Mouse (Mus musculus): ENCODE results near the gene Smim17. TPM values are rescaled to one million over a fixed set of nuclear protein-coding genes. Genes with fewer than 3 reads are reported as not detected.
A peak's percentile ranks its signal among the peaks of the same experiment; 100 is the strongest.

Gene Smim17
- polyA plus RNA-seq, 1 experiment, result not detected

GRCm38 (mm10) chr7:6383044-6383455 lies 15.5 kb upstream of the Smim17 start, which contains the start of gene Zfp28:
Gene Zfp28 (plus strand): TSS chr7:6383295.
- H3K27ac ChIP-seq (ENCODE audit: insufficient read depth, low read depth, low read length), result no peak within 1 kb of the TSS
- WGBS, result 0% methylated on average over 28 of the region's 28 CpGs

DNA sequence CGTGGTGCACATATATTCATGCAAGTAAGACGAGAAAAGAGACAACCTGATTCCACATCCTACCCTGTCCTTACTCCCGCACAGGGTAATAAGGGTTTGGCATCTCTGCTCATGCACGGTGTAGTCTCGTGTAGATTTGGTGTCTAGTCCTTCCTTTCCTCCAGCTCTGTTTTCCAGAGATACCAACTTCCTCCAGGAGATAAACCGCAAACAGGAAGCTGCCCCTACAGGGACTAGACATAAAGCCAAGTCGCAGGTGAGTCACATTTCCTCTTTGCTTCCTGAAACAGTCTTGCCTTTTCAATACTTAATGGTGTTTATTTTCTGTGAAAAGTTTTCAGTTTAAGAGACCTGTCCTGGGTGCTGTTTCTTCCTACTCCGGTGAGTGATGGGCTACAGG lies 14.5 kb upstream of the Smim17 start:
- Histone ChIP-seq H3K4me1 (ENCODE audit: control insufficient read depth, insufficient read depth, insufficient read length, low read length) (peaks cover 5% of the 10 kb centered on the region), H3K4me3 (ENCODE audit: low read depth, low read length) (no peak overlapping the region), H3K27ac (ENCODE audit: insufficient read depth, low read depth, low read length) (no peak overlapping the region), H3K27me3 (ENCODE audit: control insufficient read depth, insufficient read depth, low read length) (no peaks in the 10 kb centered on the region), H3K36me3 (ENCODE audit: control insufficient read depth, insufficient read depth, low read length) (no peaks in the 10 kb centered on the region)
- 68% methylated on average over 8 of the region's 8 CpGs for WGBS
- TF ChIP-seq POLR2A (IDR thresholded peaks at IDR 0.05; ENCODE audit: low read depth, low read length) (no peak), CTCF (IDR thresholded peaks at IDR 0.05; ENCODE audit: extremely low read depth, insufficient read length, insufficient replicate concordance, low read depth, low read length) (no peak)

More at GRCm38 (mm10) chr7:6383044-6383455, 15.5 kb upstream of the Smim17 start, which contains the start of gene Zfp28:
- Histone ChIP-seq H3K4me1 (ENCODE audit: control insufficient read depth, insufficient read depth, insufficient read length, low read length) (peaks cover 5% of the 10 kb centered on the region), H3K27me3 (ENCODE audit: control insufficient read depth, insufficient read depth, low read length) (no peaks in the 10 kb centered on the region), H3K4me3 (ENCODE audit: low read depth, low read length) (peak within 1 kb of the TSS; percentile 72), H3K36me3 (ENCODE audit: control insufficient read depth, insufficient read depth, low read length) (no peaks in the 10 kb centered on the region)
- TF ChIP-seq CTCF (IDR thresholded peaks at IDR 0.05; ENCODE audit: extremely low read depth, insufficient read length, insufficient replicate concordance, low read depth, low read length), result no peak

DNA sequence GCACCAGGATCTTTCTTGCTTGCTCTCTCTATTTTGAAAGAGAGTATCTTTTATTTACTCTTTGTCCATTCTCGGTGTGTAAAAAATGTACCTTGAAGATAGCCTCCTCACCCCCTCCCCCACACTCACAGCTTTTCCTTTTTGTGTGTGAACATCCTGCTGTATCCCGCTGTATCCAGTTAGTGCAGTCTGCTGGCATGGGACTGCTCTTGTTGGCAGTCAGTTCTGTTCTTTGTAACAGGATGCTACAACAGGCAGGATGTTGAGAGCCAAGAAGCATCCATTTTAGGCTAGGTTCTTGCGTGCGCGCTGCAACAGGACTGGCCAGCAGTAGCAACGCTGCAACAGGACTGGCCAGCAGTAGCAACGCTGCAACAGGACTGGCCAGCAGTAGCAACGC lies 11.5 kb upstream of the Smim17 start:
- Histone ChIP-seq H3K4me1 (ENCODE audit: control insufficient read depth, insufficient read depth, insufficient read length, low read length) (peaks cover 5% of the 10 kb centered on the region), H3K4me3 (ENCODE audit: low read depth, low read length) (no peak overlapping the region), H3K27ac (ENCODE audit: insufficient read depth, low read depth, low read length) (no peak overlapping the region), H3K36me3 (ENCODE audit: control insufficient read depth, insufficient read depth, low read length) (no peaks in the 10 kb centered on the region), H3K27me3 (ENCODE audit: control insufficient read depth, insufficient read depth, low read length) (no peaks in the 10 kb centered on the region)
- 82% methylated on average over 8 of the region's 8 CpGs for WGBS
- TF ChIP-seq POLR2A (IDR thresholded peaks at IDR 0.05; ENCODE audit: low read depth, low read length) (no peak), CTCF (IDR thresholded peaks at IDR 0.05; ENCODE audit: extremely low read depth, insufficient read length, insufficient replicate concordance, low read depth, low read length) (no peak)

GRCm38 (mm10) chr7:6388971-6389370 lies 9.5 kb upstream of the Smim17 start:
- Histone ChIP-seq H3K4me1 (ENCODE audit: control insufficient read depth, insufficient read depth, insufficient read length, low read length) (no peaks in the 10 kb centered on the region), H3K27ac (ENCODE audit: insufficient read depth, low read depth, low read length) (no peak overlapping the region), H3K27me3 (ENCODE audit: control insufficient read depth, insufficient read depth, low read length) (no peaks in the 10 kb centered on the region), H3K4me3 (ENCODE audit: low read depth, low read length) (no peak overlapping the region), H3K36me3 (ENCODE audit: control insufficient read depth, insufficient read depth, low read length) (0 out of 2 replicates have a peak, but pooled peaks cover 2% of the 10 kb centered on the region)
- TF ChIP-seq POLR2A (IDR thresholded peaks at IDR 0.05; ENCODE audit: low read depth, low read length) (no peak), CTCF (IDR thresholded peaks at IDR 0.05; ENCODE audit: extremely low read depth, insufficient read length, insufficient replicate concordance, low read depth, low read length) (no peak)
- 83% methylated on average over 5 of the region's 5 CpGs for WGBS

DNA sequence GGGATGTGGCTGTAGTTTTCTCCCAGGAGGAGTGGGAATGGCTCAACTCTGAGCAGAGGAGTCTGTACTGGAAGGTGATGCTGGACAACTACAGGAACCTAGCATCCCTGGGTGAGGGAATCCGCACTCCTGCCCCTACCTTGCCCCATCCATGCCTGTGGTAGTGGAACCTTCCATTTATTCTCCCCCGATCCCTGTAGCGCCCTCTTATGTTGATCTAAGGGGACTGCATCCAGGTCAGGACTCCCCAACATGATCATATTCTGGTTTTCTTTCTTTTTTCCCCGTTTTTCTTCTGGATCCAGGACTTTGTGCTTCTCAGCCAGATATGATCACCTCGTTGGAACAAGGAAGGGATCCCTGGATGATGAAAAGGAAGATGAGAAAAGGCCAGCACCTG lies 9.1 kb upstream of the Smim17 start:
- Histone ChIP-seq H3K27ac (ENCODE audit: insufficient read depth, low read depth, low read length) (no peak overlapping the region), H3K4me1 (ENCODE audit: control insufficient read depth, insufficient read depth, insufficient read length, low read length) (no peaks in the 10 kb centered on the region), H3K27me3 (ENCODE audit: control insufficient read depth, insufficient read depth, low read length) (no peaks in the 10 kb centered on the region), H3K4me3 (ENCODE audit: low read depth, low read length) (no peak overlapping the region), H3K36me3 (ENCODE audit: control insufficient read depth, insufficient read depth, low read length) (0 out of 2 replicates have a peak, but pooled peaks cover 2% of the 10 kb centered on the region)
- WGBS, result 67% methylated on average over 5 of the region's 5 CpGs
- TF ChIP-seq CTCF (IDR thresholded peaks at IDR 0.05; ENCODE audit: extremely low read depth, insufficient read length, insufficient replicate concordance, low read depth, low read length) (no peak), POLR2A (IDR thresholded peaks at IDR 0.05; ENCODE audit: low read depth, low read length) (no peak)

DNA sequence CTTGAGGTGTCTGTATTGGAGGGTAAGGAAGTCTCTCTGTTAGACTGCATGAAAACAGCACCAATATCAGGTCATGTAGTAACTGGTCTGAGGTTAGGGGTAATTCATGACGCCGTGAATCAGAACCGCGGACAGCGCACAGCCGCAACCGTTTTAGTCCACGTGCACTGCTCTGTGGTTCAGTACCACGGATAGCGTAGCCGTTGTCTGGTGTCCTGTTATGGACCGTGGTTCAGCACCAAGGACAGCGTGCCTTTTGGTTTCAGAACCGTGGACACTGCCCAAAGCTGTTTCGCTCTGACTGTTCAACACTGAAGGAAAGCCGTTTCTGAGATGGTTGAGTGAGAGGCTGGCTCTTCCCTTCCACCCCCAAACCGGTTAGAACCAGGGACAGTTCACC lies 11.5 kb downstream of the Smim17 start, which contains the start of gene Gm20715:
TSS of gene Gm20715 (plus strand) at position 235 of the 400 bp plus-strand sequence.
- Histone ChIP-seq H3K4me3 (ENCODE audit: low read depth, low read length) (no peak within 1 kb of the TSS), H3K4me1 (ENCODE audit: control insufficient read depth, insufficient read depth, insufficient read length, low read length) (no peaks in the 10 kb centered on the region), H3K27ac (ENCODE audit: insufficient read depth, low read depth, low read length) (no peak within 1 kb of the TSS), H3K27me3 (ENCODE audit: control insufficient read depth, insufficient read depth, low read length) (no peaks in the 10 kb centered on the region), H3K36me3 (ENCODE audit: control insufficient read depth, insufficient read depth, low read length) (no peaks in the 10 kb centered on the region)
- WGBS, result 3% methylated on average over 17 of the region's 17 CpGs
- no peak for TF ChIP-seq POLR2A (IDR thresholded peaks at IDR 0.05; ENCODE audit: low read depth, low read length)
- TF ChIP-seq CTCF (IDR thresholded peaks at IDR 0.05; ENCODE audit: extremely low read depth, insufficient read length, insufficient replicate concordance, low read depth, low read length), result no peak

DNA sequence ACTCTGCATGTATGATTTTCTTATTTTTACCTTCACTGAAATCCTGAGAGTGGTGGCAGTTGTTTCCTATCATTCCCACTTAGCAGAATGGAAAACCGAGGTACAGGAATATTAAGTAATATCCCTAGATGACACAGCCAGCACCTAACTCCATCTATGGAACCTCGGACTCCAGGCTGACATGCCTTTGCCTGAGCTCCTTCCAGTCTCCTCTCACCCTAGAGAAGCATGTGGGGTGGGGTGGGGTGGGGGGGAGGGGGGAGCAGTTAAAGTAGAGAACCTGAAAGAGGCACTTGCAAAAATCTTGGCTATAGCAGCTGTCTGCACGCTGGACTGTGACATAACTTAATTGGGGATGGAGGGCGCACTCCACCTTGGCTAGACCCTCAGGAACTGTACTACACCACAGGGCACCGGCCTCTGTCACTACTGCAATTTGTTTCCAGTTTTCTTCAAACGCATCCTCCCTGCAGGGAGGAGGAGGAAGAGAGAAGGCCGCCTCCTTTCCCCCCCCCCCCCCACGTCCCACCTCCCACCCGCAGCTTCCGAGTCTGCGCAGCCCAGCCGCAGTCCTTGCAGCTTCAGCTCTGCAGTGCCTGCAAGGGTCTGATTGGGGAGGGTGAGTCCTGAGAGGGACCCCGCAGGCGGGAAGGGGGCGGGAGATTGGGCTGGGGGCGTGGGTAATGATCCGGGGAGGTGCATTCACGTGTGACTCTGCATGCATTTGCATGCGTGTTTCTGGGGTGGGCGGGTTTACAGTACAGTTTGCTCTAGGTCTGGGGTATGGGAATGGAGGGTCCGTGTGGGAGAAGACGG lies 16.3 kb downstream of the Smim17 start:
- no peak for TF ChIP-seq POLR2A (IDR thresholded peaks at IDR 0.05; ENCODE audit: low read depth, low read length)
- no peak for TF ChIP-seq CTCF (IDR thresholded peaks at IDR 0.05; ENCODE audit: extremely low read depth, insufficient read length, insufficient replicate concordance, low read depth, low read length)
- WGBS, result 11% methylated on average over 22 of the region's 22 CpGs

More for the DNA sequence above, 16.3 kb downstream of the Smim17 start:
- H3K27me3 ChIP-seq (ENCODE audit: control insufficient read depth, insufficient read depth, low read length), result no peaks in the 10 kb centered on the region
- no peak overlapping the region for H3K27ac ChIP-seq (ENCODE audit: insufficient read depth, low read depth, low read length)
- H3K4me3 ChIP-seq (ENCODE audit: low read depth, low read length), result no peak overlapping the region
- H3K36me3 ChIP-seq (ENCODE audit: control insufficient read depth, insufficient read depth, low read length), result no peaks in the 10 kb centered on the region
- no peaks in the 10 kb centered on the region for H3K4me1 ChIP-seq (ENCODE audit: control insufficient read depth, insufficient read depth, insufficient read length, low read length)
